Mouse (Mus musculus): ENCODE measurements around the gene Mrpl44. TPM values are rescaled to one million over a fixed set of nuclear protein-coding genes. Genes with fewer than 3 reads are reported as not detected.

Mrpl44 gene
- polyA plus RNA-seq (2014; fragmentation: Nextera tagmentation; extraction: Ambion mirVana): 38.7 and 42.6 TPM in 2 replicates

- H3K9ac ChIP-seq (replicated peaks; ENCODE audit: low read length): peak within 1 kb of the TSS; percentile 90
- no peaks in the 10 kb centered on the region for H3K9me3 ChIP-seq (ENCODE audit: control insufficient read depth, low read length)
- under 1% methylated on average over 38 of the region's 38 CpGs for WGBS
- peak within 1 kb of the TSS; percentile 65 for H3K4me2 ChIP-seq (ENCODE audit: low read length)
- no peaks in the 10 kb centered on the region for H3K27me3 ChIP-seq (ENCODE audit: control insufficient read depth, insufficient read depth, low read length)
- H3K36me3 ChIP-seq (ENCODE audit: control insufficient read depth, insufficient read depth, low read length): peaks cover 30% of the 10 kb centered on the region
- ATAC-seq (ENCODE audit: low FRiP score, low TSS enrichment) (peak; percentile 100), DNase-seq (peak; percentile 97)
- peak within 1 kb of the TSS; percentile 91 for H3K27ac ChIP-seq (replicated peaks; ENCODE audit: low read depth, low read length)
- peaks cover 3% of the 10 kb centered on the region for H3K4me1 ChIP-seq (ENCODE audit: control insufficient read depth, insufficient read depth, low read length)
- peak within 1 kb of the TSS; percentile 95 for H3K4me3 ChIP-seq (replicated peaks; ENCODE audit: low read depth, low read length)
Observed at GRCm38 (mm10) chr1:79775927-79776458, at the start of gene Mrpl44, which contains the start of gene Wdfy1. Gene Mrpl44, plus strand, starts transcription at chr1:79776018. Gene Wdfy1, minus strand, starts transcription at chr1:79776143.

- Histone ChIP-seq H3K36me3 (ENCODE audit: control insufficient read depth, insufficient read depth, low read length) (peaks cover 21% of the 10 kb centered on the region), H3K9ac (replicated peaks; ENCODE audit: low read length) (no peak overlapping the region), H3K27ac (replicated peaks; ENCODE audit: low read depth, low read length) (no peak overlapping the region), H3K4me2 (ENCODE audit: low read length) (no peak overlapping the region), H3K4me1 (ENCODE audit: control insufficient read depth, insufficient read depth, low read length) (no peaks in the 10 kb centered on the region), H3K9me3 (ENCODE audit: control insufficient read depth, low read length) (no peaks in the 10 kb centered on the region), H3K4me3 (replicated peaks; ENCODE audit: low read depth, low read length) (no peak overlapping the region), H3K27me3 (ENCODE audit: control insufficient read depth, insufficient read depth, low read length) (no peaks in the 10 kb centered on the region)
- 89% methylated on average over 5 of the region's 5 CpGs for WGBS
- ATAC-seq (ENCODE audit: low FRiP score, low TSS enrichment) (no peak), DNase-seq (no peak)
Observed at GRCm38 (mm10) chr1:79734794-79735193, 41.0 kb upstream of the Mrpl44 start.

GRCm38 (mm10) chr1:79736408-79736807 lies 39.4 kb upstream of the Mrpl44 start:
- Histone ChIP-seq H3K27ac (replicated peaks; ENCODE audit: low read depth, low read length) (no peak overlapping the region), H3K4me1 (ENCODE audit: control insufficient read depth, insufficient read depth, low read length) (no peaks in the 10 kb centered on the region), H3K27me3 (ENCODE audit: control insufficient read depth, insufficient read depth, low read length) (no peaks in the 10 kb centered on the region), H3K36me3 (ENCODE audit: control insufficient read depth, insufficient read depth, low read length) (peaks cover 21% of the 10 kb centered on the region), H3K9ac (replicated peaks; ENCODE audit: low read length) (no peak overlapping the region), H3K9me3 (ENCODE audit: control insufficient read depth, low read length) (no peaks in the 10 kb centered on the region), H3K4me3 (replicated peaks; ENCODE audit: low read depth, low read length) (no peak overlapping the region), H3K4me2 (ENCODE audit: low read length) (no peak overlapping the region)
- no peak for DNase-seq
- WGBS: 93% methylated on average over 3 of the region's 3 CpGs
- no peak for ATAC-seq (ENCODE audit: low FRiP score, low TSS enrichment)

GRCm38 (mm10) chr1:79739726-79740125 lies 36.1 kb upstream of the Mrpl44 start:
- Histone ChIP-seq H3K9ac (replicated peaks; ENCODE audit: low read length) (no peak overlapping the region), H3K36me3 (ENCODE audit: control insufficient read depth, insufficient read depth, low read length) (peaks cover 14% of the 10 kb centered on the region; the same call in 1 of the 2 replicates), H3K27ac (replicated peaks; ENCODE audit: low read depth, low read length) (no peak overlapping the region), H3K27me3 (ENCODE audit: control insufficient read depth, insufficient read depth, low read length) (no peaks in the 10 kb centered on the region), H3K4me1 (ENCODE audit: control insufficient read depth, insufficient read depth, low read length) (no peaks in the 10 kb centered on the region), H3K9me3 (ENCODE audit: control insufficient read depth, low read length) (no peaks in the 10 kb centered on the region), H3K4me2 (ENCODE audit: low read length) (no peak overlapping the region), H3K4me3 (replicated peaks; ENCODE audit: low read depth, low read length) (no peak overlapping the region)
- 95% methylated on average over 2 of the region's 2 CpGs for WGBS
- ATAC-seq (ENCODE audit: low FRiP score, low TSS enrichment) (no peak), DNase-seq (no peak)

- H3K9me3 ChIP-seq (ENCODE audit: control insufficient read depth, low read length): no peaks in the 10 kb centered on the region
- ATAC-seq (ENCODE audit: low FRiP score, low TSS enrichment): no peak
- WGBS: 88% methylated on average over 4 of the region's 4 CpGs
Observed at GRCm38 (mm10) chr1:79741002-79741401, 34.8 kb upstream of the Mrpl44 start.

GRCm38 (mm10) chr1:79742949-79743348 lies 32.9 kb upstream of the Mrpl44 start:
- Histone ChIP-seq H3K36me3 (ENCODE audit: control insufficient read depth, insufficient read depth, low read length) (peaks cover 11% of the 10 kb centered on the region; the same call in 1 of the 2 replicates), H3K4me2 (ENCODE audit: low read length) (no peak overlapping the region), H3K27ac (replicated peaks; ENCODE audit: low read depth, low read length) (no peak overlapping the region), H3K4me1 (ENCODE audit: control insufficient read depth, insufficient read depth, low read length) (no peaks in the 10 kb centered on the region), H3K27me3 (ENCODE audit: control insufficient read depth, insufficient read depth, low read length) (no peaks in the 10 kb centered on the region), H3K9ac (replicated peaks; ENCODE audit: low read length) (no peak overlapping the region), H3K4me3 (replicated peaks; ENCODE audit: low read depth, low read length) (no peak overlapping the region), H3K9me3 (ENCODE audit: control insufficient read depth, low read length) (no peaks in the 10 kb centered on the region)
- 87% methylated on average over 7 of the region's 7 CpGs for WGBS
- ATAC-seq (ENCODE audit: low FRiP score, low TSS enrichment): no peak
- no peak for DNase-seq

More at GRCm38 (mm10) chr1:79741002-79741401, 34.8 kb upstream of the Mrpl44 start:
- no peak for DNase-seq
- H3K9ac ChIP-seq (replicated peaks; ENCODE audit: low read length): no peak overlapping the region
- H3K36me3 ChIP-seq (ENCODE audit: control insufficient read depth, insufficient read depth, low read length): peaks cover 14% of the 10 kb centered on the region; the same call in 1 of the 2 replicates
- H3K27me3 ChIP-seq (ENCODE audit: control insufficient read depth, insufficient read depth, low read length): no peaks in the 10 kb centered on the region
- no peak overlapping the region for H3K4me3 ChIP-seq (replicated peaks; ENCODE audit: low read depth, low read length)
- H3K4me1 ChIP-seq (ENCODE audit: control insufficient read depth, insufficient read depth, low read length): no peaks in the 10 kb centered on the region
- H3K4me2 ChIP-seq (ENCODE audit: low read length): no peak overlapping the region
- no peak overlapping the region for H3K27ac ChIP-seq (replicated peaks; ENCODE audit: low read depth, low read length)

GRCm38 (mm10) chr1:79743385-79743784 lies 32.4 kb upstream of the Mrpl44 start:
- no peak overlapping the region for H3K9ac ChIP-seq (replicated peaks; ENCODE audit: low read length)

GRCm38 (mm10) chr1:79746056-79746455 lies 29.8 kb upstream of the Mrpl44 start:
- Histone ChIP-seq H3K4me2 (ENCODE audit: low read length) (no peak overlapping the region), H3K27ac (replicated peaks; ENCODE audit: low read depth, low read length) (no peak overlapping the region), H3K4me1 (ENCODE audit: control insufficient read depth, insufficient read depth, low read length) (no peaks in the 10 kb centered on the region), H3K36me3 (ENCODE audit: control insufficient read depth, insufficient read depth, low read length) (no peaks in the 10 kb centered on the region), H3K9ac (replicated peaks; ENCODE audit: low read length) (no peak overlapping the region), H3K4me3 (replicated peaks; ENCODE audit: low read depth, low read length) (no peak overlapping the region), H3K27me3 (ENCODE audit: control insufficient read depth, insufficient read depth, low read length) (no peaks in the 10 kb centered on the region), H3K9me3 (ENCODE audit: control insufficient read depth, low read length) (peaks cover 4% of the 10 kb centered on the region; the same call in 1 of the 2 replicates)
- no peak for ATAC-seq (ENCODE audit: low FRiP score, low TSS enrichment)
- DNase-seq: no peak
- 92% methylated on average over 4 of the region's 4 CpGs for WGBS

More at GRCm38 (mm10) chr1:79743385-79743784, 32.4 kb upstream of the Mrpl44 start:
- 97% methylated on average over 1 of the region's 1 CpGs for WGBS
- H3K4me3 ChIP-seq (replicated peaks; ENCODE audit: low read depth, low read length): no peak overlapping the region
- no peaks in the 10 kb centered on the region for H3K9me3 ChIP-seq (ENCODE audit: control insufficient read depth, low read length)
- H3K27me3 ChIP-seq (ENCODE audit: control insufficient read depth, insufficient read depth, low read length): no peaks in the 10 kb centered on the region
- H3K36me3 ChIP-seq (ENCODE audit: control insufficient read depth, insufficient read depth, low read length): peaks cover 9% of the 10 kb centered on the region; the same call in 1 of the 2 replicates
- no peaks in the 10 kb centered on the region for H3K4me1 ChIP-seq (ENCODE audit: control insufficient read depth, insufficient read depth, low read length)
- no peak overlapping the region for H3K4me2 ChIP-seq (ENCODE audit: low read length)
- no peak overlapping the region for H3K27ac ChIP-seq (replicated peaks; ENCODE audit: low read depth, low read length)
- no peak for DNase-seq
- ATAC-seq (ENCODE audit: low FRiP score, low TSS enrichment): no peak

GRCm38 (mm10) chr1:79751186-79751585 lies 24.6 kb upstream of the Mrpl44 start:
- H3K27ac ChIP-seq (replicated peaks; ENCODE audit: low read depth, low read length): no peak overlapping the region
- H3K36me3 ChIP-seq (ENCODE audit: control insufficient read depth, insufficient read depth, low read length): 0 out of 2 replicates have a peak, but pooled peaks cover 4% of the 10 kb centered on the region
- H3K4me2 ChIP-seq (ENCODE audit: low read length): no peak overlapping the region
- DNase-seq (no peak), ATAC-seq (ENCODE audit: low FRiP score, low TSS enrichment) (no peak)
- 90% methylated on average over 5 of the region's 5 CpGs for whole genome bisulfite sequencing
- no peaks in the 10 kb centered on the region for H3K27me3 ChIP-seq (ENCODE audit: control insufficient read depth, insufficient read depth, low read length)
- no peaks in the 10 kb centered on the region for H3K4me1 ChIP-seq (ENCODE audit: control insufficient read depth, insufficient read depth, low read length)
- no peak overlapping the region for H3K4me3 ChIP-seq (replicated peaks; ENCODE audit: low read depth, low read length)
- H3K9ac ChIP-seq (replicated peaks; ENCODE audit: low read length): no peak overlapping the region
- peaks cover 4% of the 10 kb centered on the region; the same call in 1 of the 2 replicates for H3K9me3 ChIP-seq (ENCODE audit: control insufficient read depth, low read length)
